In the genomic region with DNA sequence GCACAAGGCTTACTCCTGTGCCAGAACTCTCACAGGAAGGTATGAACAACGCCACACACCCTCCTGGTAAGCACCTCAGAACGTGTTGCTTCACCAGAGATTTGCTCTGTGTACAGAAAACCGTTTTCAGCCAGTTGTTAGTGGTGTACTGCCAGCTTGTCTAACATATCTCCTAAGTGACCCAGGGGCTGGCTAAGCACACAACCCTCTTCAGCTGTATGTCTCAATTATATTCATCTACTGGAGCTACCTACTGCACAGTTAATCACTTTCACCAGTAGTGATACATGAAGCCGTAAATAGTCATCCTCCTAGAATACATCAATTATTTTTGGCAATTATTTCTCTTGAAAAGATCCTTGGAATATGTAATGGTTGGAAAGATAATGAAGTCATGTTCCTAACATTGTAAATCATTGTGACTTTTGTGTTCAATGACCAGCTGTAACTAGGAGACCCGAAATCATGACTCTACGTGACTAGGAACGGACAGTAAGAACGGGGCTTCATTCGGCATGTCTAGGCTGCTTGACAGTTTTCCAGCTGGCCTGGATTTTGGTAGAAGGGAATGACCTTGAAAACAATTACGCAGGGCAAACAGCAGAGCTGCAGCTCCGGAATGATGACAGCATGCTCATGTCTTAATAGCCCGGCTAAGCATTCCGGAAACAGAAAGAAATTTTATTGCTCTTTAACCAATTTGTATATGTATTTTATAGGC, we compare ENCODE assay signal across 10 mouse cellular contexts.
A peak's percentile ranks its signal among the peaks of the same experiment; 100 is the strongest.
DNase-seq lines count a peak whose midpoint lies in the region; ATAC-seq and TF ChIP-seq lines count a peak whose summit lies in the region.
"Had no signal": no experiment of that assay in that cellular context is flagged by ENCODE, and none has a peak within 500 bp of the region (broad histone marks: within the 10 kb centered on the region; RNA-seq: fewer than 3 reads in every experiment).

No protein-coding gene starts in this region.

- H3K27me3 ChIP-seq in midbrain, embryonic 14.5 days (ENCODE audit: control insufficient read depth, insufficient read depth, low read length): no peaks in the 10 kb centered on the region
- H3K27me3 ChIP-seq in midbrain, embryonic 15.5 days (replicated peaks): no peaks in the 10 kb centered on the region
- no peaks in the 10 kb centered on the region for H3K27me3 ChIP-seq in heart, embryonic 16.5 days (ENCODE audit: control insufficient read depth, insufficient read depth, low read length)
- no peaks in the 10 kb centered on the region for H3K27me3 ChIP-seq in neural tube, embryonic 13.5 days
- H3K27me3 ChIP-seq in thymus, adult 2 months (ENCODE audit: control insufficient read depth, insufficient read depth, low read length): no peaks in the 10 kb centered on the region
- H3K27me3 ChIP-seq: Patski had no signal

- H3K4me2 ChIP-seq in midbrain, embryonic 14.5 days (ENCODE audit: low read length): no peak overlapping the region
- H3K4me2 ChIP-seq in midbrain, embryonic 15.5 days: no peak overlapping the region
- H3K4me2 ChIP-seq in heart, embryonic 16.5 days (ENCODE audit: low read depth, low read length): peak overlapping the region; percentile 28; the same call in 1 of the 2 replicates
- no peak overlapping the region for H3K4me2 ChIP-seq in neural tube, embryonic 13.5 days

- no peaks in the 10 kb centered on the region for H3K9me3 ChIP-seq in midbrain, embryonic 14.5 days (ENCODE audit: control insufficient read depth, low read length)
- H3K9me3 ChIP-seq in midbrain, embryonic 15.5 days: no peaks in the 10 kb centered on the region
- H3K9me3 ChIP-seq in heart, embryonic 16.5 days (replicated peaks; ENCODE audit: control insufficient read depth, low read length): no peaks in the 10 kb centered on the region
- H3K9me3 ChIP-seq in neural tube, embryonic 13.5 days: no peaks in the 10 kb centered on the region

- no peaks in the 10 kb centered on the region for H3K4me1 ChIP-seq in midbrain, embryonic 14.5 days (ENCODE audit: control insufficient read depth, insufficient read depth, low read length)
- no peaks in the 10 kb centered on the region for H3K4me1 ChIP-seq in midbrain, embryonic 15.5 days
- peaks cover 17% of the 10 kb centered on the region for H3K4me1 ChIP-seq in heart, embryonic 16.5 days (ENCODE audit: control insufficient read depth, insufficient read depth, low read length)
- H3K4me1 ChIP-seq in neural tube, embryonic 13.5 days (replicated peaks): peaks cover 15% of the 10 kb centered on the region
- H3K4me1 ChIP-seq in thymus, adult 2 months (replicated peaks; ENCODE audit: control insufficient read depth, insufficient read depth, low read length): no peaks in the 10 kb centered on the region

- intact Hi-C loops in gastrocnemius, postnatal 14 days (cut with DNase I; ENCODE audit: low total_unique reads): no loop called here

- peak; percentile 35 for DNase-seq in midbrain, embryonic 14.5 days
- peak; percentile 8 for DNase-seq in gastrocnemius, postnatal 14 days
- no peak for DNase-seq in thymus, adult 2 months
- DNase-seq: cerebellum, adult 8-10 months had no signal

- H3K36me3 ChIP-seq in midbrain, embryonic 14.5 days (ENCODE audit: control insufficient read depth, insufficient read depth, low read length): no peaks in the 10 kb centered on the region
- no peaks in the 10 kb centered on the region for H3K36me3 ChIP-seq in midbrain, embryonic 15.5 days (replicated peaks)
- no peaks in the 10 kb centered on the region for H3K36me3 ChIP-seq in heart, embryonic 16.5 days (ENCODE audit: control insufficient read depth, insufficient read depth)
- H3K36me3 ChIP-seq in neural tube, embryonic 13.5 days: no peaks in the 10 kb centered on the region
- H3K36me3 ChIP-seq in thymus, adult 2 months (ENCODE audit: control insufficient read depth, insufficient read depth, low read length): no peaks in the 10 kb centered on the region

- 83% methylated on average over 13 of the region's 13 CpGs for WGBS in midbrain, embryonic 14.5 days
- 72% methylated on average over 13 of the region's 13 CpGs for WGBS in midbrain, embryonic 15.5 days
- 44% methylated on average over 13 of the region's 13 CpGs for WGBS in heart, embryonic 16.5 days
- 61% methylated on average over 13 of the region's 13 CpGs for WGBS in neural tube, embryonic 13.5 days
- WGBS in thymus, adult 2 months: 95% methylated on average over 13 of the region's 13 CpGs

- ATAC-seq in midbrain, embryonic 14.5 days (ENCODE audit: low FRiP score, low TSS enrichment): no peak
- no peak for ATAC-seq in midbrain, embryonic 15.5 days (replicated peaks)
- peak; percentile 87 for ATAC-seq in heart, embryonic 16.5 days (replicated peaks; ENCODE audit: extremely low read depth, insufficient read depth, low FRiP score)
- ATAC-seq in neural tube, embryonic 13.5 days (ENCODE audit: low read depth): peak; percentile 64; the same call in 1 of the 2 replicates
- no peak for ATAC-seq in erythroid progenitor cell, adult 5-6 weeks (replicated peaks; ENCODE audit: low FRiP score, poor library complexity, severe bottlenecking)
- ATAC-seq: Patski had no signal

- no peak overlapping the region for H3K27ac ChIP-seq in midbrain, embryonic 14.5 days (replicated peaks; ENCODE audit: low read depth, low read length)
- H3K27ac ChIP-seq in midbrain, embryonic 15.5 days: no peak overlapping the region
- H3K27ac ChIP-seq in heart, embryonic 16.5 days (ENCODE audit: low read length): peak overlapping the region; percentile 89
- H3K27ac ChIP-seq in neural tube, embryonic 13.5 days (replicated peaks): peak overlapping the region; percentile 64
- no peak overlapping the region for H3K27ac ChIP-seq in thymus, adult 2 months (ENCODE audit: control insufficient read depth, insufficient read depth, low read length)

- TF ChIP-seq POLR2A in thymus, adult 2 months (IDR thresholded peaks at IDR 0.05; ENCODE audit: control insufficient read depth, extremely low read depth, insufficient read depth, low read length, poor library complexity): no peak

- H3K9ac ChIP-seq in midbrain, embryonic 14.5 days (replicated peaks; ENCODE audit: low read length): no peak overlapping the region
- no peak overlapping the region for H3K9ac ChIP-seq in midbrain, embryonic 15.5 days
- peak overlapping the region; percentile 51; the same call in 1 of the 2 replicates for H3K9ac ChIP-seq in heart, embryonic 16.5 days (ENCODE audit: low read length)
- no peak overlapping the region for H3K9ac ChIP-seq in neural tube, embryonic 13.5 days

- H3K4me3 ChIP-seq in midbrain, embryonic 14.5 days (replicated peaks; ENCODE audit: low read depth, low read length): no peak overlapping the region
- H3K4me3 ChIP-seq in midbrain, embryonic 15.5 days: no peak overlapping the region
- no peak overlapping the region for H3K4me3 ChIP-seq in heart, embryonic 16.5 days (ENCODE audit: low read length)
- no peak overlapping the region for H3K4me3 ChIP-seq in neural tube, embryonic 13.5 days
- H3K4me3 ChIP-seq in thymus, adult 2 months (ENCODE audit: control insufficient read depth, insufficient read depth, low read length): no peak overlapping the region
- H3K4me3 ChIP-seq: erythroblast, embryonic 14.5 days had no signal

- TF ChIP-seq CTCF in thymus, adult 2 months (IDR thresholded peaks at IDR 0.05; ENCODE audit: borderline replicate concordance, control insufficient read depth, extremely low read depth, insufficient read depth, low read length, poor library complexity): no peak

Comparison
In these comparisons a context has a peak if more than half of its experiments do, and no peak if none do; other contexts are left out.
1. ATAC-seq: peak in heart, embryonic 16.5 days (single experiment) and neural tube, embryonic 13.5 days (single experiment); none in midbrain, embryonic 14.5 days (single experiment), midbrain, embryonic 15.5 days (single experiment) and erythroid progenitor cell, adult 5-6 weeks (single experiment).
2. H3K27ac ChIP-seq: peak in heart, embryonic 16.5 days (single experiment) and neural tube, embryonic 13.5 days (single experiment); none in midbrain, embryonic 14.5 days (single experiment), midbrain, embryonic 15.5 days (single experiment) and thymus, adult 2 months (single experiment).